Mouse (Mus musculus): Measurements from ENCODE around the gene Ptpn3. TPM values are rescaled to one million over a fixed set of nuclear protein-coding genes. Genes with fewer than 3 reads are reported as not detected.

The Ptpn3 gene
- total and polyA plus RNA-seq, 2 experiments from 2014 or later = 1.2 to 5.7 TPM

- no peak overlapping the region for H3K4me3 ChIP-seq (ENCODE audit: low read depth, low read length)
- 95% methylated on average over 2 of the region's 2 CpGs for WGBS
- DNase-seq (no peak), ATAC-seq (no peak)
- no peaks in the 10 kb centered on the region for H3K27me3 ChIP-seq (ENCODE audit: insufficient read depth, low read length)
- TF ChIP-seq CTCF (IDR thresholded peaks at IDR 0.05; ENCODE audit: low read depth) = no peak
- H3K36me3 ChIP-seq (ENCODE audit: insufficient read depth) = no peaks in the 10 kb centered on the region
- H3K9ac ChIP-seq = no peak overlapping the region
- H3K9me3 ChIP-seq (ENCODE audit: low read length) = no peaks in the 10 kb centered on the region
- H3K27ac ChIP-seq (ENCODE audit: low read depth, low read length) = no peak overlapping the region
- no peak overlapping the region for H3K4me2 ChIP-seq (ENCODE audit: low read depth)
- no peaks in the 10 kb centered on the region for H3K4me1 ChIP-seq (ENCODE audit: insufficient read depth)
Measured at GRCm38 (mm10) chr4:57189881-57190280, 111.8 kb downstream of the Ptpn3 start.

GRCm38 (mm10) chr4:57186035-57186434, 115.6 kb downstream of the Ptpn3 start:
- 50% methylated on average over 6 of the region's 6 CpGs for WGBS
- H3K4me2 ChIP-seq (ENCODE audit: low read depth) = no peak overlapping the region
- no peak for TF ChIP-seq CTCF (IDR thresholded peaks at IDR 0.05; ENCODE audit: low read depth)

DNA sequence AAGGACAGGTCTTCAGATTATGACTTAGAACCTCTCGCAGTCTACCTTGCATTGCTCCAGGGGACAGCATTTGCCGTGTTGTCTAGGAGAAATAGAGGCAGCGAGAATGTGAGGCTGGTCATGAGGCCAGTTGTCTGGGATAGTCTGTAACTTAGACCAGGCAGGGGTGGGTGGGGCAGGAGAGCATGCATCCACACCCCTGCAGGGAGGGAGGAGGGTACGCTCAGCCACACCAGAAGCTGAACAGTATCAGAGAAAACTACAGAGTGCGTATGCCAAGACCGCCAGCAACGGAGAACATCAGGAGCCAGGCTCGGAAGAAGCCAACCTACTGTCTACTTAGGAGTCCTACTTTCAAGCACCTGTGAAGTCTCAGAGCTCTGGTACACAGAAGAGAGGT, 116.2 kb downstream of the Ptpn3 start:
- DNase-seq (no peak), ATAC-seq (no peak)
- Histone ChIP-seq H3K27me3 (ENCODE audit: insufficient read depth, low read length) (no peaks in the 10 kb centered on the region), H3K36me3 (ENCODE audit: insufficient read depth) (no peaks in the 10 kb centered on the region), H3K4me3 (ENCODE audit: low read depth, low read length) (no peak overlapping the region), H3K4me1 (ENCODE audit: insufficient read depth) (no peaks in the 10 kb centered on the region), H3K27ac (ENCODE audit: low read depth, low read length) (no peak overlapping the region), H3K9me3 (ENCODE audit: low read length) (no peaks in the 10 kb centered on the region), H3K9ac (no peak overlapping the region), H3K4me2 (ENCODE audit: low read depth) (no peak overlapping the region)
- 86% methylated on average over 8 of the region's 8 CpGs for WGBS
- no peak for TF ChIP-seq CTCF (IDR thresholded peaks at IDR 0.05; ENCODE audit: low read depth)

More at GRCm38 (mm10) chr4:57186035-57186434, 115.6 kb downstream of the Ptpn3 start:
- no peak overlapping the region for H3K27ac ChIP-seq (ENCODE audit: low read depth, low read length)
- no peak overlapping the region for H3K9ac ChIP-seq
- ATAC-seq (no peak), DNase-seq (no peak)
- no peaks in the 10 kb centered on the region for H3K4me1 ChIP-seq (ENCODE audit: insufficient read depth)
- H3K36me3 ChIP-seq (ENCODE audit: insufficient read depth) = no peaks in the 10 kb centered on the region
- no peak overlapping the region for H3K4me3 ChIP-seq (ENCODE audit: low read depth, low read length)
- no peaks in the 10 kb centered on the region for H3K27me3 ChIP-seq (ENCODE audit: insufficient read depth, low read length)
- no peaks in the 10 kb centered on the region for H3K9me3 ChIP-seq (ENCODE audit: low read length)

DNA sequence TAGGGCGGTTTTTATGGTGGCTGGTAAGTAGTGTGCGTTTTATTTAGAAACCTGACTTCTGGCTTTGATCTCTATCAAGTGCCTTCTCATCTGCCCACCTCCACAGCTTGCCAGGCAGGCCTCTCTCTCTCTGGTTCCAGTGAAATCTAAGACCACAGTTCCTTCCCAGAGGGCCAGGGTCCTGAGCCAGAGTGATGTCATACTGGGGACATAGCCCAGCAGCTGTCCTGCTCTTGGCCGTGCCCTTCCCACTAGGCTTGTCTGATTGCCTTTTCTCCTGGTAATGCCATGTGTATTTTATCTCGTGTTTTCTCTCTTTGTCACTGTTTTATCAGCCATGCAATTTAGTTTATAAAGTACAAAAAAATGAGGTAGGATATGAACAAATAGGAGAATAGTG, 118.1 kb downstream of the Ptpn3 start:
- H3K9me3 ChIP-seq (ENCODE audit: low read length) = no peaks in the 10 kb centered on the region
- H3K4me3 ChIP-seq (ENCODE audit: low read depth, low read length) = no peak overlapping the region
- no peak for TF ChIP-seq CTCF (IDR thresholded peaks at IDR 0.05; ENCODE audit: low read depth)
- ATAC-seq (no peak), DNase-seq (no peak)
- no peak overlapping the region for H3K9ac ChIP-seq
- WGBS = 67% methylated on average over 4 of the region's 4 CpGs
- no peaks in the 10 kb centered on the region for H3K4me1 ChIP-seq (ENCODE audit: insufficient read depth)
- H3K27ac ChIP-seq (ENCODE audit: low read depth, low read length) = no peak overlapping the region
- no peaks in the 10 kb centered on the region for H3K36me3 ChIP-seq (ENCODE audit: insufficient read depth)
- H3K4me2 ChIP-seq (ENCODE audit: low read depth) = no peak overlapping the region
- H3K27me3 ChIP-seq (ENCODE audit: insufficient read depth, low read length) = no peaks in the 10 kb centered on the region

DNA sequence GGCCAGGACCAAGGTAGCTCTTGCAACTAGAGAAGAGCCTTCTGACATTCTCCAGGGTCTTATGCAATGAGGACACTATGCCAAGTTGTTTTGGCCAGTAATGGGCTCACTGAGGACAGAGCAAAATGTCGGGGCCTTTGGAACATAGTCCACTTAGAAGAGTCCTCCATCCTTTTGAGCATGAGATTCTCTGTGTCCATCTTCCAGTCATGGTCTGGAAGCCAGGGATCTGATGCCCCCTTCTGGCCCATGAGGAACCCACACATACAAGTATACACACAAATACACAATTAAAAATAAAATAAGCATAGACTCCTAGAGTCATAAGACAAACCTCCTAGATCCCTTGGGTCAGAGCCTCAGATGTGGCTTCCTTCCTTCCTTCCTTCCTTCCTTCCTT, 120.1 kb downstream of the Ptpn3 start:
- Histone ChIP-seq H3K4me1 (ENCODE audit: insufficient read depth) (no peaks in the 10 kb centered on the region), H3K4me3 (ENCODE audit: low read depth, low read length) (no peak overlapping the region), H3K4me2 (ENCODE audit: low read depth) (no peak overlapping the region), H3K27ac (ENCODE audit: low read depth, low read length) (no peak overlapping the region), H3K36me3 (ENCODE audit: insufficient read depth) (no peaks in the 10 kb centered on the region), H3K9me3 (ENCODE audit: low read length) (no peaks in the 10 kb centered on the region), H3K27me3 (ENCODE audit: insufficient read depth, low read length) (no peaks in the 10 kb centered on the region), H3K9ac (no peak overlapping the region)
- ATAC-seq (no peak), DNase-seq (no peak)
- peak; percentile 18; the same call in 1 of the 2 replicates for TF ChIP-seq CTCF (IDR thresholded peaks at IDR 0.05; ENCODE audit: low read depth)
- 57% methylated on average over 1 of the region's 1 CpGs for WGBS

- TF ChIP-seq CTCF (IDR thresholded peaks at IDR 0.05; ENCODE audit: low read depth) = no peak
- no peak overlapping the region for H3K4me3 ChIP-seq (ENCODE audit: low read depth, low read length)
- DNase-seq (no peak), ATAC-seq (no peak)
- no peaks in the 10 kb centered on the region for H3K27me3 ChIP-seq (ENCODE audit: insufficient read depth, low read length)
- whole genome bisulfite sequencing = 74% methylated on average over 4 of the region's 4 CpGs
- H3K9me3 ChIP-seq (ENCODE audit: low read length) = no peaks in the 10 kb centered on the region
- H3K4me1 ChIP-seq (ENCODE audit: insufficient read depth) = no peaks in the 10 kb centered on the region
- H3K9ac ChIP-seq = no peak overlapping the region
- H3K36me3 ChIP-seq (ENCODE audit: insufficient read depth) = no peaks in the 10 kb centered on the region
- no peak overlapping the region for H3K4me2 ChIP-seq (ENCODE audit: low read depth)
- H3K27ac ChIP-seq (ENCODE audit: low read depth, low read length) = no peak overlapping the region
Measured at GRCm38 (mm10) chr4:57178881-57179280, 122.8 kb downstream of the Ptpn3 start.

- Histone ChIP-seq H3K4me2 (ENCODE audit: low read depth) (no peak overlapping the region), H3K27me3 (ENCODE audit: insufficient read depth, low read length) (no peaks in the 10 kb centered on the region), H3K9me3 (ENCODE audit: low read length) (no peaks in the 10 kb centered on the region), H3K4me3 (ENCODE audit: low read depth, low read length) (no peak overlapping the region), H3K9ac (no peak overlapping the region), H3K36me3 (ENCODE audit: insufficient read depth) (no peaks in the 10 kb centered on the region), H3K4me1 (ENCODE audit: insufficient read depth) (no peaks in the 10 kb centered on the region), H3K27ac (ENCODE audit: low read depth, low read length) (no peak overlapping the region)
- DNase-seq (no peak), ATAC-seq (no peak)
- WGBS = 75% methylated on average over 10 of the region's 10 CpGs
- TF ChIP-seq CTCF (IDR thresholded peaks at IDR 0.05; ENCODE audit: low read depth) = no peak
Measured at GRCm38 (mm10) chr4:57175329-57175728, 126.3 kb downstream of the Ptpn3 start.

GRCm38 (mm10) chr4:57172861-57173260, 128.8 kb downstream of the Ptpn3 start:
- no peak overlapping the region for H3K4me3 ChIP-seq (ENCODE audit: low read depth, low read length)
- ATAC-seq = no peak
- no peaks in the 10 kb centered on the region for H3K4me1 ChIP-seq (ENCODE audit: insufficient read depth)
- TF ChIP-seq CTCF (IDR thresholded peaks at IDR 0.05; ENCODE audit: low read depth) = no peak
- H3K36me3 ChIP-seq (ENCODE audit: insufficient read depth) = no peaks in the 10 kb centered on the region
- H3K9ac ChIP-seq = no peak overlapping the region
- no peak for DNase-seq
- H3K27me3 ChIP-seq (ENCODE audit: insufficient read depth, low read length) = no peaks in the 10 kb centered on the region
- H3K4me2 ChIP-seq (ENCODE audit: low read depth) = no peak overlapping the region
- 54% methylated on average over 8 of the region's 8 CpGs for WGBS
- H3K27ac ChIP-seq (ENCODE audit: low read depth, low read length) = no peak overlapping the region
- no peaks in the 10 kb centered on the region for H3K9me3 ChIP-seq (ENCODE audit: low read length)
